Mouse (Mus musculus): ENCODE results near the gene Nrcam. TPM values are rescaled to one million over a fixed set of nuclear protein-coding genes. Genes with fewer than 3 reads are reported as not detected.
"Not testable (repeated sequence)": the region's sequence is repeated elsewhere in the genome, so short reads cannot be mapped to it uniquely, and the experiment has no call there.

The Nrcam gene
- polyA plus RNA-seq (2015; fragmentation: Nextera tagmentation; extraction: Ambion mirVana), result 107 and 112 TPM in 2 replicates

DNA sequence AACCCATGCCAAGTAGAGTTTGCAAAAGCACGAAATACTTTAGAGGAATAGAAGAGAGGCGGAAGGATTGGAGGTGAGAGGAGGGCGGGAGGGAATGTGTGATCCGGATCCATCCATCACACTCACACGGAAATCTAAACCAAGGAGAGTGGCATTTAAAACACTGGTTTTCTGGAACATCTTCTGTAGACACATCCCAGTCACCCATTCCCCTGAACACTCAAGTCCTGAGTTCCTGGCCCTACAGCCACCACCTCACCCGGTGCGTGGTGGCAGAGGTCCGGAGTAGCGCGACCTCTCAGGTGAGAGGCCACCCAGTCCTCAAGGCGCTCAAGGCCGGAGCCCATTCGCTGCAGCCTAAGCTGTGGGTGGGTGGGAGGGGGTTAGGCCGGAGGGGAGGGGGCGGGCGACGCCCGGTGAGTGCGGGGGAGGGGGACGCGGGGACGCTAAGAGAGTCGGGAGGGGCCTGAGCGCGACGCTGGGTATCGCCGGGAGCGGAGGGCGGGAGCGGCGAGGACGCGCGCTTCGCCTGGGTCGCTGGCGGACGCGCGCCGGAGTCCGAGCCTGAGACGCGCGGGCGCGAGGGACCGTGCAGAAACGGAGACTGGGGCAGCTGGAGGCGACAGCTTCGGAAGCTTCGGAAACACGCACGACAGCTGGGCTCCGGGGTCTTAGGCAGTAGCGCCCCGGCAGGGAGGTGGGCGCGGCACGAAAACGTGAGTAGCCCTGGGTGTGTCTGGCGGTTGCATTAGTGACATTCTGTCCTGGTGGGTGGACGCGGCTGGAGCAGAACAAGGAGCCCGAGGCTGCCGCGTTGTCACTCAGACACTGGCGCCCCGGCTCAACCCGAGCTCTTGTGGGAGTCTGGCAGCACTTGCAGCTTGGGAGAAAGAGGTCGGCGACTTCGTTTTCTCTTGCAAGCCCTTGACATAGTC lies at the start of gene Nrcam:
TSS of gene Nrcam (plus strand) at position 505 of the 935 bp plus-strand sequence.
- WGBS, result 4% methylated on average over 67 of the region's 74 CpGs
- Histone ChIP-seq H3K27ac (replicated peaks) (peak within 1 kb of the TSS; percentile 89), H3K4me3 (peak within 1 kb of the TSS; percentile 77), H3K36me3 (no peaks in the 10 kb centered on the region), H3K4me2 (replicated peaks) (peak within 1 kb of the TSS; percentile 69), H3K27me3 (no peaks in the 10 kb centered on the region), H3K9ac (replicated peaks) (peak within 1 kb of the TSS; percentile 90), H3K9me3 (no peaks in the 10 kb centered on the region), H3K4me1 (peaks cover 31% of the 10 kb centered on the region)
- ATAC-seq (replicated peaks), result peak; percentile 79

DNA sequence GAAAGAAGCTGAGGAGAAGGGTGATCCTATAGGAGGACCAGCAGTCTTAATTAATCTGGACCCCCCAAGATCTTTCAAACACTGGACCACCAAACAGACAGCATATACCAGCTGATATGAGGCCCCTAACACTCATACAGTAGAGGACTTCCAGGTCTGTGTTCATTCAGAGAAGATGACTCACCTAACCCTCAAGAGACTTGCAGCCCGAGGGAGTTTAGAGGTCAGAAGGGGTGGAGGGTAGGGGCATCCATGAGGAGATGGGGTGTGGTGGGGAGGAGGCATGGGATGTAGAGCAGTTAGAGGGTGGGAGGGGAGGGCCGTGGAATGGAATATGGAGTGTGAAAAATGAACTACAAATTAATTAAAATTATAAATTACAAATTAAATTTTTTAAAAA lies 48.5 kb upstream of the Nrcam start:
- WGBS, result 86% methylated on average over 2 of the region's 2 CpGs

DNA sequence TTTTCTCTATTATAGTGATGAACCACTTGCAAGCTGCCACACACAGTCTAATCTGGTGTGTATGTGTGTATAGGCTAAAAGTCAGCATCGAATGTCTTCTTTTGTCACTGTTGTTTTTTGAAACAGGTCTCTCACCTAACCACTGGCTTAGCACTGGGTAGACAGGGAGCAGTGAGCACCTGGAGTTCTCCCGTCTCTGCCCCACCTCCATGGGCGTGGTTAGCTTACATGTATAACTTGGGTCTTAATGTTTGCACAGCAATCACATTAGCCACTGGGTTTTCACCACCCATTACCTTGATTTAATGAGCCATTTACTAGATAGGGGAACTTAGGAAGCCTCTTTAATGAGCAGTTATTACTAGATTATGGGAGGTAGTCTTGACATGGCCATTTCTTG lies 47.2 kb upstream of the Nrcam start:
- H3K4me1 ChIP-seq, result no peaks in the 10 kb centered on the region
- H3K4me3 ChIP-seq, result no peak overlapping the region

More for the DNA sequence above, 48.5 kb upstream of the Nrcam start:
- H3K36me3 ChIP-seq; H3K4me3 ChIP-seq; H3K9ac ChIP-seq (replicated peaks); H3K9me3 ChIP-seq; H3K27ac ChIP-seq (replicated peaks); H3K4me2 ChIP-seq (replicated peaks); ATAC-seq (replicated peaks); H3K4me1 ChIP-seq; H3K27me3 ChIP-seq: not testable (repeated sequence)

DNA sequence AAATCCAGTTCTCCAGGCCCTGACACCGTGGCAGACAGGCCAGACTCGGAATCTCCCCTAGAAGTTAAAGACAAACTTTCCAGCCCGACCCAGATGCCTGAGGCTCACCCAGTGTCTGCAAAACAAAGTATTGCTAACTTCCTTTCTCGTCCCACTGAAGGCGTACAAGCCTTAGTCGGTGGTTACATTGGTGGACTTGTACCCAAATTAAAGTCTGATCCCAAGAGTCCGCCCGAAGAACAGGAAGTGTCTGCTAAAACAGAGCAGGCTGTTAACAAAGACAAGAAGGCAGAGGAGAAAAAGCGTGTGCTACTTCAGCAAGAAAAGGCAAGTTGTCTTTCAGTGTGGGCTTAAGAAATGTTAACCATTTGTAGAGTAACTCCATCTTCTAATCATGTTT lies 45.3 kb upstream of the Nrcam start:
- H3K27me3 ChIP-seq, result no peaks in the 10 kb centered on the region
- 82% methylated on average over 9 of the region's 9 CpGs for WGBS
- no peak overlapping the region for H3K27ac ChIP-seq (replicated peaks)
- H3K36me3 ChIP-seq, result peaks cover 12% of the 10 kb centered on the region; the same call in 1 of the 2 replicates
- no peak overlapping the region for H3K4me3 ChIP-seq
- no peaks in the 10 kb centered on the region for H3K4me1 ChIP-seq
- H3K9me3 ChIP-seq, result no peaks in the 10 kb centered on the region
- no peak overlapping the region for H3K4me2 ChIP-seq (replicated peaks)
- no peak overlapping the region for H3K9ac ChIP-seq (replicated peaks)
- ATAC-seq (replicated peaks), result no peak

More for the DNA sequence above, 47.2 kb upstream of the Nrcam start:
- no peaks in the 10 kb centered on the region for H3K27me3 ChIP-seq
- no peak for ATAC-seq (replicated peaks)
- H3K27ac ChIP-seq (replicated peaks), result no peak overlapping the region
- H3K4me2 ChIP-seq (replicated peaks), result no peak overlapping the region
- H3K9ac ChIP-seq (replicated peaks), result no peak overlapping the region
- no peaks in the 10 kb centered on the region for H3K9me3 ChIP-seq
- peaks cover 8% of the 10 kb centered on the region; the same call in 1 of the 2 replicates for H3K36me3 ChIP-seq
- WGBS, result 94% methylated on average over 3 of the region's 3 CpGs

DNA sequence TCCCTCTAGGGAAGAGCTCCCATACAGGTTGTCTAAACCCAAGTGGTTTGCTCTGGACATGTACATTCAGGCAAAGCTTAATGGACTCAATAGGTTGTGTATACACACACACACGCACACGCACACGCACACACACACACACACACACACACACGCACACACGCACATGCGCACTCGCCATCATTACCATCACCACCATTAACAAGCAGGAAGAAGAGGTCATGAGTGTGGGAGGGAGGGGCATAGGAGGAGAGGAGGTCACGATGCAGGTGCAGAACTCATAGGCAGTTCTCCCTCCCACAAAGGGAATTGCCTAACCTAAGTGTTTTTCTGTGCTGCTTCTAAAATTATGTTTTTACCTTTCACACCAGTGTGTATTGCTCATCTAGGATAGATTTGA lies 41.7 kb upstream of the Nrcam start:
- H3K27ac ChIP-seq (replicated peaks), result no peak overlapping the region
- H3K36me3 ChIP-seq, result peaks cover 24% of the 10 kb centered on the region
- ATAC-seq (replicated peaks), result no peak
- WGBS, result 90% methylated on average over 8 of the region's 8 CpGs
- H3K4me1 ChIP-seq, result no peaks in the 10 kb centered on the region
- no peaks in the 10 kb centered on the region for H3K9me3 ChIP-seq
- H3K4me2 ChIP-seq (replicated peaks), result no peak overlapping the region
- H3K4me3 ChIP-seq, result no peak overlapping the region
- no peak overlapping the region for H3K9ac ChIP-seq (replicated peaks)
- no peaks in the 10 kb centered on the region for H3K27me3 ChIP-seq

DNA sequence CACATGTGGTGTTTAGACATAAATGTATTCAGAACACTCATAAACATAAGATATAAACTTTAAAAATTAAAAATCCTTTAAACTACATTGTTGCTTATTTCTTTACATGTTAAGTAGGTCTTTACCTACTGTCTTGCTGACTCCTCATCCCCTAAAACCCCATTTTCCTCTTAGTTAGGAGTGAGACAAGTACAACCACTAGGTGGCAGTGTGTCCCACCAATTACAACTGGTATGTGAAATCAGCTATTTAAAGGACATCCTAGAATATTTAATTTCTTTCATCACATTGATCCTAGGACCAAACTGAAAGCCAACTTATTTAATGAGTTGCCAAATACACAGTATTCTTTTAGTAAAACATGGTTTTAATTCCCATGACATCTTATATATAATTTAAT lies 36.4 kb upstream of the Nrcam start:
- Histone ChIP-seq H3K27me3 (no peaks in the 10 kb centered on the region), H3K9ac (replicated peaks) (no peak overlapping the region)
- peak; percentile 61; the same call in 1 of the 2 replicates for ATAC-seq (replicated peaks)

DNA sequence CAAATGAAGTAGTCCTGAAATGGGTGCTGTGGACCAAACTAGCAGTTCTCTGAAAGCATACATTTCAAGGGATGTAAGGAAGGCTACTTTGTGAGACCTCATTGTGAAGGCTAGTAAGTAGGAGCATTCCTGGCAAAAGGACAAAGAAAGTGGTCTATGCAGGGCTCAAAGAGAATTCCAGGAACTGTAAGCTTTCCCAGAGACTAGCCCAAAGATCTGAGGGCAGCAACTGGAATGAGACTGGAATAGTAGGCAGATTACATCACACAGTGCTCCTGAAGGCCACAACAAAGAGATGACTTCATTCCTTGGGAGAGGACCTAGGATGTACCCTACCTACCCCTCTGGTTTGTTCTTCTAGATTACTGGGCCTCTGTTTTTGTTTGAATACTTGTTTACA lies 27.9 kb upstream of the Nrcam start:
- no peaks in the 10 kb centered on the region for H3K4me1 ChIP-seq
- no peaks in the 10 kb centered on the region for H3K27me3 ChIP-seq
- no peak overlapping the region for H3K4me2 ChIP-seq (replicated peaks)
- no peaks in the 10 kb centered on the region for H3K9me3 ChIP-seq
- H3K9ac ChIP-seq (replicated peaks), result no peak overlapping the region
- peaks cover 14% of the 10 kb centered on the region; the same call in 1 of the 2 replicates for H3K36me3 ChIP-seq
- 0 out of 2 replicates have a peak, but pooled peaks have one; percentile 46 for ATAC-seq (replicated peaks)
- no peak overlapping the region for H3K4me3 ChIP-seq
- no peak overlapping the region for H3K27ac ChIP-seq (replicated peaks)

More for the DNA sequence above, 36.4 kb upstream of the Nrcam start:
- no peaks in the 10 kb centered on the region for H3K9me3 ChIP-seq
- peaks cover 15% of the 10 kb centered on the region for H3K36me3 ChIP-seq
- H3K4me2 ChIP-seq (replicated peaks), result no peak overlapping the region
- H3K4me1 ChIP-seq, result no peaks in the 10 kb centered on the region
- no peak overlapping the region for H3K27ac ChIP-seq (replicated peaks)
- no peak overlapping the region for H3K4me3 ChIP-seq

DNA sequence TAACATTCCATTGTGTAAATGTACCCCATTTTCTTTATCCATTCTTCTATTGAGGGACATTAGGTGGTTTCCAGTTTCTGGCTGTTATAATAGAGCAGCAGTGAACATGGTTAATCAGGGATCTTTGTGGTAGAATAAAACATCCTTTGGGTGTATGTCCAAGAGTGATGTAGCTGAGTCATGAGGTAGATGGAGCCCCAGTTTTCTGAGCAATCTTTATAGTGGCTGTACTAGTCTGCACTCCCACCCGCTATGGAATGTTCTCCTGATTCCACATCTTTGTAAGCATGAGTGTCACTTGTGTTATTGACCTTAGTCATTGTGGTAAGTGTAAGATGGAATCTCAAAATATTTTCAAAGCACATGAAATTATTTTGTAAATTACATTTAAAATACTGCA lies 24.7 kb upstream of the Nrcam start:
- no peak for ATAC-seq (replicated peaks)
- no peak overlapping the region for H3K4me2 ChIP-seq (replicated peaks)
- H3K9ac ChIP-seq (replicated peaks), result no peak overlapping the region
- H3K36me3 ChIP-seq, result peaks cover 29% of the 10 kb centered on the region
- H3K9me3 ChIP-seq, result no peaks in the 10 kb centered on the region
- H3K27ac ChIP-seq (replicated peaks), result no peak overlapping the region
- no peaks in the 10 kb centered on the region for H3K27me3 ChIP-seq
- no peaks in the 10 kb centered on the region for H3K4me1 ChIP-seq
- H3K4me3 ChIP-seq, result no peak overlapping the region
- WGBS, result 100% methylated on average over 1 of the region's 1 CpGs

DNA sequence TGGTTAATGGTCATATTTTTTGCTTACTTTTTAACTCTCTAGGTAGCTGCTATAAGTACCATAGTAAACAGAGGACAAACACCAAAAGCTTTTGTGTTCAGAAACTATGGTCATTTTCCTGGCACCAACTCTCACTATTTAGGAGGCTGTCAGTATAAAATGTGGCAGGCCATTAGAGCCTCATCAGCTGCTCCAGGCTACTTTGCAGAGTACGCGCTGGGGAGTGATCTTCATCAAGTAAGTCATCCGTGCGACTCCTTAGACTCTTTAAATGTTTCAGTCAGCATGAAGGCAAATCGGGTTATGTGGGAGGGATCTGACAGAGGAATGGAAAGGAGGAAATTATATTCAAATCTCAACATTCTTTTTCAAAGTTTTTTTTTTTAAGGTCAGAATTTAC lies 23.8 kb upstream of the Nrcam start:
- no peak for ATAC-seq (replicated peaks)
- Histone ChIP-seq H3K36me3 (peaks cover 27% of the 10 kb centered on the region), H3K27me3 (no peaks in the 10 kb centered on the region), H3K4me3 (no peak overlapping the region), H3K4me2 (replicated peaks) (no peak overlapping the region), H3K9ac (replicated peaks) (no peak overlapping the region), H3K9me3 (no peaks in the 10 kb centered on the region), H3K4me1 (no peaks in the 10 kb centered on the region), H3K27ac (replicated peaks) (no peak overlapping the region)
- WGBS, result 67% methylated on average over 5 of the region's 5 CpGs

DNA sequence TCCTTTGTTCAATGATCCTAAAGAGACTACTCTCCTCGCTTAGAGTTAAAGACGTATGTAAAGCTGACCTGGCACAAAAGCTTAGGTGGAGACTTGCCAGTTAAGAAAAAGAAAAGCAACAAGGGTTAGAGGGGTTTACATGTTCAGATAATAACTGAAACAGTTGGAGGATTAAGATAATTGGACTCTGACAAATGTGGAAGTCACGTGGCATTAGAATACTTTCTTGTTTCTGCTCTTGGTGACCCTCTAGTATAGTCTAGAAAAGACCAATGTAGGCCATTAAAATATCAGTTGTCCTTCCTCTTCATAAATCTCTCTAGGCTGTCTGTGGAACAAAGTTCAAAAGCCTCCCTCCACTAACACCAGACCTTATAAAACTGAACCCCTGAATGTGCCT lies 20.5 kb upstream of the Nrcam start:
- WGBS, result 84% methylated on average over 3 of the region's 3 CpGs

DNA sequence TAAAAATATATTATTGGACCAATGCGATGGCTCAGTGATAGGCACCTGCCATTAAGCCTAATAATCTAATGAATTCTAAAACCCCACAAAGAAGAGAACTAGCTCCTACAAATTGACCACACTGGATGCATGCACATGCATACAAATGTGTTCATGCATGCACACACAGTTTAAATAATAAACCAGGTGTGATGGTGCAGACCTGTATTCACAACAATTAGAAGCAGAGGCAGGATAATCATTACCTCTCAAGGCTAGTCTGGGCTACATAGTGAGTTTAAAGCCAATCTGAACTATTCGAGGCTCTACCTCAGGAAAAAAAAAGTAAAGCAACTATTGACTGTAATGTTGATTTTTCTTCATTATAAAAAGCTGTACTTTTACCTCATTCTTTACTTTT lies 13.5 kb upstream of the Nrcam start:
- H3K9me3 ChIP-seq, result no peaks in the 10 kb centered on the region
- no peaks in the 10 kb centered on the region for H3K27me3 ChIP-seq
- H3K9ac ChIP-seq (replicated peaks), result no peak overlapping the region
- ATAC-seq (replicated peaks), result no peak
- no peaks in the 10 kb centered on the region for H3K4me1 ChIP-seq
- 0 out of 2 replicates have a peak, but pooled peaks cover 6% of the 10 kb centered on the region for H3K36me3 ChIP-seq
- no peak overlapping the region for H3K4me3 ChIP-seq
- H3K27ac ChIP-seq (replicated peaks), result no peak overlapping the region
- WGBS, result 91% methylated on average over 2 of the region's 2 CpGs
- H3K4me2 ChIP-seq (replicated peaks), result no peak overlapping the region

More for the DNA sequence above, 20.5 kb upstream of the Nrcam start:
- Histone ChIP-seq H3K9ac (replicated peaks) (no peak overlapping the region), H3K4me3 (no peak overlapping the region), H3K9me3 (no peaks in the 10 kb centered on the region), H3K4me2 (replicated peaks) (no peak overlapping the region), H3K4me1 (no peaks in the 10 kb centered on the region), H3K27me3 (no peaks in the 10 kb centered on the region), H3K27ac (replicated peaks) (no peak overlapping the region), H3K36me3 (peaks cover 23% of the 10 kb centered on the region)
- no peak for ATAC-seq (replicated peaks)

DNA sequence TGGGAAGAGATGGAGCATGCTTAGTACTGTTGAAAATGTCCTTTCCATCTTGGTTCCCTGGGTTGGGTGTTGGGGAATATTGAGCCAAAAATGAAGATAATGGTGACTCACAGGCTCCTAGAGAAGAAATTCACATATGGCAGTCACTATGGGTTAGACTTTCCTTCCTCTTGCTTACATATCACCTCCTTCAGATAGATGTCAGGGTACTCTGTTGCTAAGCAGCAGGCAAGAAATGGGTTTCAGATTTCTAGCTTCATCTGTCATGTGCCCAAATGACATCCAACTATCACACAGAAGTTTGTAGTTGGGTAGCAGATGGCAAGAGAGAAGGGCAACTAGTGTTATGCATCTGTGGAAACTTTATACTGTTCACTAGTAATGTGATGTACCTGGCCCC lies 3.6 kb upstream of the Nrcam start:
- H3K27me3 ChIP-seq, result no peaks in the 10 kb centered on the region
- no peaks in the 10 kb centered on the region for H3K9me3 ChIP-seq
- no peak overlapping the region for H3K27ac ChIP-seq (replicated peaks)
- no peak overlapping the region for H3K4me3 ChIP-seq
- H3K9ac ChIP-seq (replicated peaks), result no peak overlapping the region
- ATAC-seq (replicated peaks), result no peak
- H3K36me3 ChIP-seq, result 0 out of 2 replicates have a peak, but pooled peaks cover 3% of the 10 kb centered on the region
- 0 out of 2 replicates have a peak, but pooled peaks cover 2% of the 10 kb centered on the region for H3K4me1 ChIP-seq
- H3K4me2 ChIP-seq (replicated peaks), result no peak overlapping the region
